ENCODE assay signal across 11 mouse cellular contexts in genomic region chr13:63252295-63253010, GRCm38 (mm10).
DNase-seq lines count a peak whose midpoint lies in the region; ATAC-seq and TF ChIP-seq lines count a peak whose summit lies in the region.
"Had no signal": no experiment of that assay in that cellular context is flagged by ENCODE, and none has a peak within 500 bp of the region (broad histone marks: within the 10 kb centered on the region; RNA-seq: fewer than 3 reads in every experiment).

No protein-coding gene starts in this region.

- H3K9ac ChIP-seq in lung, postnatal 0 days (replicated peaks; ENCODE audit: low read depth): no peak overlapping the region; the same call in 1 of the 2 replicates
- H3K9ac ChIP-seq: liver, embryonic 15.5 days had no signal

- 27% methylated on average over 2 of the region's 2 CpGs for WGBS in kidney, adult 2 months
- 43% methylated on average over 2 of the region's 2 CpGs for WGBS in lung, postnatal 0 days

- peaks cover 66% of the 10 kb centered on the region for H3K4me1 ChIP-seq in kidney, adult 2 months (ENCODE audit: control insufficient read depth, insufficient read depth, low read length)
- H3K4me1 ChIP-seq in lung, postnatal 0 days (ENCODE audit: insufficient read depth, low read depth, low read length): peaks cover 37% of the 10 kb centered on the region
- peaks cover 51% of the 10 kb centered on the region for H3K4me1 ChIP-seq in embryonic fibroblast, embryonic 13.5 days (ENCODE audit: control insufficient read depth, insufficient read depth, low read length)

- TF ChIP-seq POLR2A in kidney, adult 2 months (IDR thresholded peaks at IDR 0.05; ENCODE audit: low read depth, low read length): no peak
- TF ChIP-seq POLR2A in embryonic fibroblast, embryonic 13.5 days (IDR thresholded peaks at IDR 0.05; ENCODE audit: low read depth, low read length): peak; percentile 57

- no peak overlapping the region for H3K4me3 ChIP-seq in kidney, adult 2 months (ENCODE audit: insufficient read depth, low read depth, low read length)
- H3K4me3 ChIP-seq in lung, postnatal 0 days (ENCODE audit: low read depth, low read length): no peak overlapping the region
- H3K4me3 ChIP-seq in embryonic fibroblast, embryonic 13.5 days (ENCODE audit: insufficient read depth, low read length): no peak overlapping the region
- H3K4me3 ChIP-seq: liver, embryonic 15.5 days had no signal

- peak; percentile 82 for TF ChIP-seq EP300 in lung, postnatal 0 days (IDR thresholded peaks at IDR 0.05)

- H3K9me3 ChIP-seq in lung, postnatal 0 days (ENCODE audit: low read length): no peaks in the 10 kb centered on the region
- H3K9me3 ChIP-seq: liver, embryonic 15.5 days had no signal

- H3K36me3 ChIP-seq in kidney, adult 2 months (ENCODE audit: control insufficient read depth, insufficient read depth, low read length): no peaks in the 10 kb centered on the region; the same call in 1 of the 2 replicates
- H3K36me3 ChIP-seq in lung, postnatal 0 days (ENCODE audit: insufficient read depth, low read length): no peaks in the 10 kb centered on the region

- DNase-seq in kidney, adult 2 months: peak; percentile 68
- DNase-seq in kidney, adult 18-20 months: no peak
- peak; percentile 65 for DNase-seq in lung, postnatal 0 days (ENCODE audit: low spot score)
- DNase-seq in lung, adult 18-20 months: no peak
- DNase-seq in urinary bladder, postnatal 25 days (ENCODE audit: low spot score): no peak
- no peak for DNase-seq in urinary bladder, postnatal 14 days (ENCODE audit: low spot score)
- DNase-seq: adrenal gland, adult 8-10 months; kidney, postnatal 10 days; midbrain, embryonic 14.5 days had no signal

- peak; percentile 36 for ATAC-seq in lung, postnatal 0 days

- H3K4me2 ChIP-seq in lung, postnatal 0 days (replicated peaks; ENCODE audit: low read depth, low read length): peak overlapping the region; percentile 28; the same call in 1 of the 2 replicates
- H3K4me2 ChIP-seq: liver, embryonic 15.5 days had no signal

- H3K27ac ChIP-seq in kidney, adult 2 months (ENCODE audit: insufficient read depth, low read depth, low read length): peak overlapping the region; percentile 75
- peak overlapping the region; percentile 80 for H3K27ac ChIP-seq in lung, postnatal 0 days (ENCODE audit: low read length)
- peak overlapping the region; percentile 99 for H3K27ac ChIP-seq in embryonic fibroblast, embryonic 13.5 days (ENCODE audit: insufficient read depth, low read length)
- H3K27ac ChIP-seq: liver, embryonic 15.5 days had no signal

- no peak for TF ChIP-seq CTCF in kidney, adult 2 months (conservative IDR thresholded peaks at IDR 0.05; ENCODE audit: insufficient read depth, insufficient read length, low read depth, low read length)
- TF ChIP-seq CTCF in lung, postnatal 0 days (IDR thresholded peaks at IDR 0.05): no peak
- TF ChIP-seq CTCF in embryonic fibroblast, embryonic 13.5 days (IDR thresholded peaks at IDR 0.05; ENCODE audit: borderline replicate concordance, insufficient read depth, low read length): no peak

- H3K27me3 ChIP-seq in kidney, adult 2 months (replicated peaks; ENCODE audit: control insufficient read depth, insufficient read depth, low read length): no peaks in the 10 kb centered on the region
- H3K27me3 ChIP-seq in lung, postnatal 0 days (replicated peaks; ENCODE audit: insufficient read depth, low read length): no peaks in the 10 kb centered on the region
- H3K27me3 ChIP-seq: liver, embryonic 15.5 days had no signal

Comparison
In these comparisons a context has a peak if more than half of its experiments do, and no peak if none do; other contexts are left out.
1. DNase-seq: peak in kidney, adult 2 months (single experiment) and lung, postnatal 0 days (single experiment); none in kidney, adult 18-20 months (single experiment), lung, adult 18-20 months (0 of 2), urinary bladder, postnatal 25 days (single experiment) and urinary bladder, postnatal 14 days (single experiment).
2. Peak in every context shown above with its lines, with median percentiles within 50 percentile points of each other: H3K27ac ChIP-seq.